Mouse (Mus musculus) cerebellum, postnatal 4 days (tissue): ENCODE data around the gene Uck2.
A peak's percentile ranks its signal among the peaks of the same experiment; 100 is the strongest.

Experiments
- DNase-seq, 2 experiments: peaks; one replicate each; pipeline ENCODE4 v3.0.0; 2022; ENCODE audit warnings: low spot score in 2 of 2, mixed read lengths in 1 of 2

Gene Uck2

DNA sequence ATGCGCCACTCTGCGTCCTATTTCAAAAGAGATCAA, at the start of gene Uck2:
Gene Uck2, minus strand, starts transcription at position 1 of the 36 bp plus-strand sequence.
- DNase-seq: no peak

DNA sequence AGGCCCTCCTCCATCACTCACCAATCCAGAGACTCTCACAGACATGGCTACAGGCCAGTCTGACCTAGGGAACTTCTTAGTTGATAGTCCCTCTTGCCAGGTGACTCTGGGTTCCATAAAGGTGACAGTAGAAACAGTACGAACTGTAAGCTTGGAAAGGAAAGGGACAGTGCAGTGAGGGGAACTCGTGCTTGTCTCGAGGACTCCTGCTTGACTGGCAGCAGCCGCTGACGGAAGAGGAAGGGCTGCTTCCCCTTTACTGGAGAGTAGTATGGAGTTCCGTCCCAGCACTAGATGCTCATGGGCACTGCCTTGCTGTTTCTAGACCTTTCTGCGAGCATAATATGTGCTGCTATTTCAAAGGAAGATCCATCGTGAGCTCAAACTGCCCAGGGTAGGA, 46.0 kb upstream of the Uck2 start:
- no peak for DNase-seq

DNA sequence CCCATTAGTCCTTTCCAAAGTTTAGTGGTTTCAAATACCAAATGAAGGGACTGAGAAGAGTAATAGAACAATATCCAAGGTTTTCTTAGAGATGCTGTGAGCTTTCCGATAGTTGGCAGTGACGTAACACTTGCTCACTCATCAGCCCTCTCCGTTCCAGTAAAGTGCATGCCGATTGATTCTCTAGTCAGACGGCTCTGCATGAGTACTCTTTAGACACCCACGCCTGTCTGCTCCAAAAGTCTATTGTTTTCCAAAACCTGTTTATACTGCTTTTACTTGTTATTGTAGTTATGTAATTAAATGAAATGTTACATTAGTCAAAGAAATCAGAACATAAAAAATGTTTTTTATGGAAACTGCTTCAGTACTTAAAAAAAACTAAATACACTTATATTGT, 43.7 kb upstream of the Uck2 start:
- DNase-seq: no peak

DNA sequence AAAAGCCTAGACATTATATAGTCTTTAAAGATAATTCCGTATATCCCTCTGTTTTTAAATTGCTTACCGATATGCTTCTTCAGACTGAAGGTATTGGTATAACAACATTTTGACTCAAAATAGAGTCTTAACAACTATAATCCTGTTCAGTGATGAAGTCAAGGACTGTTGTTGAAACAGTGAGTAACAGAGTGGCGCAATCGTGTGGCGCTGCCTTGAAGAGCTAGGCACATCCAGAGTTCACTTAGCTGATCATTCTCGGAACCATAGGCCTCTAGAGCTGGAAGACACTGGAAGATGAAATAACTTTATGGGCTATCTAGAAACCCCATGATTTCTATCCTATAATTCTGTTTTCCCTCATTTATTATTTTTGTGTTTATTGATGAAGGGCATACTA, 36.6 kb upstream of the Uck2 start:
- no peak for DNase-seq

DNA sequence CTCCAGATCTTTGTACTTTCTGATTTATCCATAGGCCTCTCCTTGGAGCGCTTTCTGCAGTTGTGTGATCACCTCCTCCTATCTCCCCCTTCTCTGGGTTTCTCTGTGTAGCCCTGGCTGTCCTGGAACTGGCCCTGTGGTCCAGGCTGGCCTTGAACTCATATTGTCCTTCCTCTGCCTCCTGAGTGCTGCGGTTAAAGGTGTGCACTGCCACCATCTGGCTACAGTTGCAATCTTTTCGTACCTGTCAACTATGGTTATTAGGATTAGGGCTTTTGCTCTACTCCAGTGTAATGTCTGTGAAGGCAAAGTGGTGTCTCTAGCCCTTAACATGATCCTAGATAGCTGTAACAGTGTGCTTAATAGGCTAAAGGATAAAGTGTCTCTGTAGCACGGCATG, 28.1 kb upstream of the Uck2 start:
- DNase-seq: no peak

DNA sequence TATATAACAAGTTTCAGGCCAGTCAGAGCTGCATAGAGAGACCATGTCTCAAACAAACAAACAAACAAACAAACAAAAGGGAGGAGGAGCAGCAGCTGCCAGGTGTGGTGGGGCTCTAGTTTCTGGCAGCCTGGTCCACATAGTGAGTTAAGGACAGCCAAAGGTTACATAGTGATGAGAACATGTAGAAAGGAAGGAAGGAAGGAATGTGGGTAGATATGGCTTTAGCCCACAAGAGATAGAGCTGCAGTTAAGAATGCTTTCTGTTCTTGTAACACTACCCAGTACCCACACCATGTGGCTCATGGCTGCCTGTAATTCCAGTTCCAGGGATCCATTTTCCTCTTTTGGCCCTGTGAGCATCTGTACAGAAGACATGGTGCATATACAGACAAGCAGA, 27.2 kb upstream of the Uck2 start:
- DNase-seq: no peak

DNA sequence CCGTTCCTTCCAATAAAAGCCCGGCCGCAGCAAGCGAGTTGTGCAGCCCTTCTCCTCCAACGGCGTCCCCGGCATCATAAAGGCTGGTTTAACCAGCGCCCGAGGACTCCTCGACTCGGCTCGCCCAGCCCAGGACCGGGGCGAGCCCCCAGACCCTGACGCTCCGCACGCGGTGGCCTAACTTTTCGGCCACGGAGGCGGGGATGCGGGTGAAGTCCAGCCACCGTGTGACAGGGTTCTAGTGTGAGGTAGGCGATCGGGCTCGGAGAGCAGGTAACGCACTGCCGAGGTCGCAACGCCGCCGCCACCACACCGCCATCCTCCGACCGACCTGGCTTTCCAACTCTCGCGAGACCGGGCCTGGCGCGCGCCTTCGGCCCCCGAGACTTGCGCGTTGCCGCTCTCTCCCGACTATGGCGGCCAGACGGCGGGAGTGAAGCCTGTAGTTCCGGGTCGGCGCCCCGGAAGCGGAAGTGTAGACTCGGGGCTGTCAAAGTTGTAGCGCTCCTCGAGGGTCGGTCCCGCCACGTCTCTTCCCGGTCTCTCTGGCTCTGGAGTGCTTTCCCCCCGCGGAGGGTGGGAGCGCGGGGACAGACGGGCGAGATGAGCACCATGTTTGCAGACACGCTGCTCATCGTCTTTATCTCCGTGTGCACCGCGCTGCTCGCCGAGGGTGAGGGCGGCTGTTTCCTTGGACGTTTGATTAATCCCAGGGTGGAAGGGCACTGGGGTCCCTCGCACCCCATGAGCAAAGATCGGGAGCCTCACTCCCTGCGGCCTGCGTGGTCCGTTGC, 23.3 kb upstream of the Uck2 start, which contains the start of gene Tmco1:
Gene Tmco1, plus strand, starts transcription at position 118 of the 794 bp plus-strand sequence.
- peak; percentile 97 to 99 for DNase-seq

DNA sequence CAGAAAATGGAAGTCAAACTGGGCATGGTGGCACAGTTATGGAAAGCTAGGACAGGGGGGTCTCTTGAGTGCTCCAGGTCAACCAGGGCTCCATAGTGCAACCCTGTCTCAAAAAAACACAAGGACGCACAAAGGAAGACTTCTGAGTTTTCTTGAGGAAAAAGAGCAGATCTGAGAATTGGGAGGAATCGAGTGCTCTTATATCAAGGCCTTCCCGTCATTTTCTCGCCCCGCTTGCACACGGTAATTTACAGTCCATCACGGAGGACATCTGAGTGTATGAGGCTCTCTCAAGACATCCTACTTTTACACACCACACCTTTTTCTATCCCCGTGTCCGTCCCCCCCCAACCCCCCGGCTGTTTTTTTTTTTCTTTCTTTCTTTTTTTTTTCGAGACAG, 22.6 kb upstream of the Uck2 start:
- no peak for DNase-seq

DNA sequence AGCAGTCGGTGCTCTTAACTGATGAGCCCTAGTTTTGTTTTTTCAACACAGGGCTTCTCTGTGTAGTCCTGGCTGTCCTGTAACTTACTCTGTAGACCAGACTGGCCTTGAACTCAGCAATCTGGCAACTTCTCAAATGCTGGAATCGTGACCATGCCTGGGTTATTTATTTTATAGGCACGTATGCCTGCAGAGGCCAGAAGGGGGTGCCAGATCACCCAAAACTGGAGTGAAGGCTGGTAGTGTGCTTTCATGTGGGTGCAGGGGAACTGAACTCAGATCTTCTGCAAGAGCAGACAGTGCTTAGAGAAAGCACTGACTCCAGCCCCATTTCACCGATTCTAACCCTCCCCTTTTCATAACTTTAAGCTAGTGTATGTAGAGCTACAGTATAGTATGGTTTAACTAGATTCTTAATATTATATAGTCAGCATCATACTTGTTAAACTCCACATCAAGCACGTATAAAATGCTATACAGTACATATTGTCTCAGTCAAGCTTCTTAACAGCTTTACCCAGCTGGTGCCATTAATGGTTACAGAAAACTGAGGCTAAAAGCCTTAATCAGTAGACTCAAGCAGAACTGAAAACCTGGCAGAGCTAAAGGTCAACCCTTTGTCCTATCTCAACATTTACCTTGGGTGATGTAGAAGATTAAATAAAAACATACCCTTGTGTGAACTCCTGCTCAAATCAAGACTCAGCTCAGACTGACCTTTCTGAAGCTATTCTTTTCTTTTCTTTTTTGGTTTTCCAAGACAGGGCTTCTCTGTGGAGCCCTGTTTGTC, 21.5 kb upstream of the Uck2 start:
- DNase-seq: peak in 1 of 2 experiments; percentile 16

DNA sequence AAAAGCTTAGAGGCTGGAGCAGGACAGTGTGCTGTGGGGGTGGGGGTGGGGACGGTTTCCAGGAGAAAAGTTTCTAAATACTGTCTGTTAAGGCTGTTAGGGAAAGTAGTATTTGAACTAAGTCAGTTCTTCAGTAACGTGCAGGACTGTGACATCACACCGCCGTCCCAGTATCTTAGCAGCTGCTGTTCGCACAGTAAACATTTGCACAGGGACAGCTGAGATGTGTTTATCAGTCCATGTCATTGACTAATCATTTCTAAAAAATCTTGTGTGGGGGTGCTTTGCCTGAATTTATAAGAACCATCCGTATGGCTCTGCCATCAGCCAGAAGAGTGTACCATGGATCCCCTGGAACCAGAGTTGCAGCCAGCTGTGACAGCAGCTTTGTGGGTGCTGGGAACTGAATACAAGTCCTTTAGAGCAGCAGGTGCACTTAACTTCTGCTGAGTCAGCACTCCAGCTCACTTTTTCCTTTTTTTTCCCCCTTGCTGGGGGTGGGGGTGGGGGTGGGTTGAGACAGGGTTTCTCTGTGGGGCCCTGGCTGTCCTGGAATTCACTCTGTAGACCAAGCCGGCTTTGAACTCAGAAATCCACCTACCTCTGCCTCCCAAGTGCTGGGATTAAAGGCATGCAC, 20.5 kb upstream of the Uck2 start:
- DNase-seq: no peak

DNA sequence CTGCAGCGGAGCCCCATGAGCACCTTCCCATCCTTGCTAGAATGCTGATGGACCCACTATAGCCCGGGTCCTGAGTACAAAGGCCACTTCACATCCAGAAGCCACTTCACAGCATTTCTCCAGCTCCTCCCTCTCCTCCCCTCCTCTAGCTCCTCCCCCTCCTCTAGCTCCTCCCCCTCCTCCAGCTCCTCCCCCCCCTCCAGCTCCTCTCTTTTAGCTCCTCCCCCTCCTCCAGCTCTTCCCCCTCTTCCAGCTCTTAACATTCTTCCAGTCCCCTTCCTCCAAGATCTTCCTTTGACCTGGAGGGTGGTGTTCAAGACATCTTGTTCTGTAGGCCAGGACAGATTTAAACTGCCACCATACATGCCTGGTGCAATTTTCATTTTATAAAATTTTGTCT, 15.0 kb upstream of the Uck2 start:
- DNase-seq: no peak

DNA sequence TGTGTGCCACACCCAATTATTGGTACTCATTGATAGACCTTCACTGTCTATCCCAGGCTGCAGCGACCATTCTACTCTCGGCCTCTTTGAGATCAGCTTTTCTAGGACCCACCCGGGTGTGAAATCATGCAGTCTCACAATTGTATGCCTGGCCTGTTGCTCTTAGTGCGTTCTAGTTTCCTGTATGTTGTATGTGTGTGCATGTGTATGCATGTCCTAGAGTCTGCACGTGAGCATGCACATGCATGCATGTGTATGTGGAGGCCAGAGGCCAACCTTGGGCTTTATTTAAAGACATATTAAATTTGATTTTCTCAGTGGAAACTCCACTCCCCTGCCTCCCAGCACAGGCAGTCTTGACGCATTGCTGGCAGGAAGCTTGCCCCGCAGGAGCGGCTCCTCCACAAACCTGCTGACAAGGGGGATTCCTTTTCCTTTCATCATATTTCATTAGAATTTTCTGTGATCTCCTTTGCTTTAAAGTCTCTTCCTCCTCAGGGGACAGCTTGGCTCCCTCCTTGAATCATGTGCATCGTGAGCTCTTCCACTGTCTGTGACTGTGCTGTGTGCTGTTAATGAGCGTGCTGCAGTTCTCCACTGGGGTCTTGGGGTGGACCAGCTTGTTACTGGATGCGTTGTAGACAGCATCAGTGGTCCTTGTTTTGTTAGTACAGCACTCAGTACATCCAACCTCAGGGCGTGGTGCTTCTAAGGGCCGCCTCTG, 10.7 kb upstream of the Uck2 start:
- DNase-seq: no peak

DNA sequence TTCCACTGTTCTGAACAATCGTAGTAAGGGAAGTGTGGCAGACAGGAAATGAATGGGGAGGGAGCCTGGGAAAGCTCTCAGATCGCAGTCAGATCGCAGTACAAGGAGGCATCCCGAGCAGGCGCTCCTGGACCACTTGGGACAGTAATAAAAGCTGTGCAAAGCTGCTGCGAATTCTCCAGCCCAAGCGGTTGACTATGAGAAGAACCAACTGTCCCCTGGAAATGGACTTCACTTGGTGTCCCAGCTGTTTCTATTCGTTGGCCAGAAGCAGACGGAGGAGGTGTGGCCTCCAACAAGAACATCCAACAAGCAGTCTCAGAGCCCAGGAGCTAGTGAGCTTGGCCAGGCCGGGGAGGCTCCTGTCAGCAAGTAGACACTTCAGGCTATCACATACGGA, 7.3 kb upstream of the Uck2 start:
- no peak for DNase-seq

DNA sequence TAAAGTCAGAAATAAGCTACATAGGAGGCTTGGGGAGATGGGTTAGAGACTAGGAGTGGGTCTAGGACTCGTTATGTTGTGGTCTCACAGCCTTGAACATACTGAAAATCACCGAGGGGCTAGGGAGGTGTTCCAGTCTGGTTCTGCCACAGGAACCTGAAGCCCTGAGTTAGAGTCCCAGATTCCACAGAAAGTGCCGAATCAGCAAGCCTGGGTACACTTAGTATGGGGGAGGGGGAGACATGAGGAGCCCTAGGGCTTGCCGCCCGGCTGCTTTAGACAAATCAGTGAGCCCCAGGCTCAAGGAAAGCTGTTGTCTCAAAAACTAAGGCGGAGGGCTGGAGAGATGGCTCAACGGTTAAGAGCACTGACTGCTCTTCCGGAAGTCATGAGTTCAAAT, 6.5 kb upstream of the Uck2 start:
- no peak for DNase-seq

DNA sequence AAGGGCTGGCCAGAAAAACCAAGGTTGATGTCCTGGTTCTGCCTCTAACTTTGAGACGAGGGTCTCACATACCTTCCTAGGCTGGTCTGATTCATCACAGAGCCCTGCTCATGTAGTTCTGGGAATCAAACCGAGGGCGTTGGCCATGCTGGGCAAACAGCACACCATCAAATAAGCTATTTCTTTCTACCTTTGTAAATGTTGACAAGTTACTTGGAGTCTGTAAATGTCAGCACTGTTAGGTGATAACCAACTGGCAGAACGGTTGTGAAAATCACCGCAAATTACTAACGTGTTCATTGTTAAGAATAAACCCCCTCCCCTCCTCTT, 5.1 kb upstream of the Uck2 start:
- DNase-seq: no peak

DNA sequence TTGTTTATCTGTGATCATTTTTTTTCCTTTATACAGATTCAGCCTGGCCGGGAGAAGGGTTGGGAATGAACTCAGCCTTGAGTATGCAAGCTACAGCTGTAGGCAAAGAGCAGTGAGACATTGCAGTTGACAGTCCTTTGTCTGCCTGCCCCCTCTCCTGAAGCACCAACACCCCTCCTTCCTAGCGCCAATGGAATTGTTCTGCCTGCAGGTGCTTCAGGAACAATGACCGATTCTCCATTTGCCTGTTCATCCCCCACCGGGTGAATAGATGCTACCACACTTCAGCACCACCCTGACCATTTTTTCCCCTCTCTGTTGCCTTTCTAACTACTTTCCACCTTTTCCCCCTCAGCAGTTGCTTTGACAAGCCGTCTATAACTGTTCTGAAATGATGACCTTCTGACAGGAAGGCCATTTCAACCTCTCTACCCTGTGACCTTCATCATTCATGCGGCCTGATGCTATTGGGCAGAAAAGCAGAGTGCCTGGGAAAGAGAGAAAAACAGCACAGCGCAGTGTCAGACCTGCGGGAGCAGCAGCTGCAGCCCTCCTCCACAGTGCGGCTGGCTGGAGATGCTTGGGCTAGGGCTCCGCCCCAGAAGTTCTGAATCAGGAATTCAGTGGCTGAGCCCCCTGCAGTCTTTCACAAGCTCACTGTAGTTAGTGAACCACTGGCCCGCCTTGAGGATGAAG, 4.6 kb upstream of the Uck2 start:
- no peak for DNase-seq

DNA sequence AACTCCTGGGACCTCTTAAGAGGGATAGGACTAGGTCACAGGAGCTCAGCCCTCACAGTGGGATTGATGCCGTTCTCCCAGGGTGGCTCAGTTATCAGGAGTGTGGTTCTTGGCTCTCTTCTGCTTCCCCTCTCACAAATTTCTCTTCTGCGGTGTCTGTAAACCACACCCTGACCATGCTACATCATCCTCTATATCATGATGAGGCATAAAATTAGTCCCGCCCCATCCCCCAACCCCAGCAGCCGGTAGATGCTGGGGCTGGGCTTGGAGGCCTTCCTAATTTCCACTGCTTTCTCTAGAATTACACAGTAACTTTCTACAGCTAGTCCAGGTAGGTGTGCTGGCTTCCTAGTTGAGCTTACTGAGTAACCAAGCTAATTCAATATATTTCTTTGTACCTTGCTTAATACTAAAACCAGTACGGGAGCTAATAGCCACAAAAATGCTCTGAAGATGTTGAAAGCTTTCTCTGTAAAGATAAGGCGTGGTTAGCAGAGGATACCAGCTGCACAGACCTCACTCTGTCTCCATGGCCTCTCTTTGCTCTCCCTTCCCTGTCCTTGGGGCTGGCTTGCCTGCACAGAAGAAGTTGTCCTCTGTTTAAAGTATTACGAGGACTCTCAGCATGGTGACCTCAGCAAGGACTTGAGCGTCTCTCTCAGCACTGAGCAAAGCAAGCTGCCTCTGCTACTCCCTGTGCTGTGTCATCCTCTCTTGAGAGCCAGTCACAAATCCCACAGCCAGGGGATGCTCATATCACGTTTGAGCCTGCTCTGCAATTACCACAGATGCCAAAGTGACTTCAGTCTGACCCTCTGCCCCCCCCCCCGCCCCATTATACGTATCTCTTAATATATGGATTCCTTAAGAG, 3.8 kb upstream of the Uck2 start:
- no peak for DNase-seq

DNA sequence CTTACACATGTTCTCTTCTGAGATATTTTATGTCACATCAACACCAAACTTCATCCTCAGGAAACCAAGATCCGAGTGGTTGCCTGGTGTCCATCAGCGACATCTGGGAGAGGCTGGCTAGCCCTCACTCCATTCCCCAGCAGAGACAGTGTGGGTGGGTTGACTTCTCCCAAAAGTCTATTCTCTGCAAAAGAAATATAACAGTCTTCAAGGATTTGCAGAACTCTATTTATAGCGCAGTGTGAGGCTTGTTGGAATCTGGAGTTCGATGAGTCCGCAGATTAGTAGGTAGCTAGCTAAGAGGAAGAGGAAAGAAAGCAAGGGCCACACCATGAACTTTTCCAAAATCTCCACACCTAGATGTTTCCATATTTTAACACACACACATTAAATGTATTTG, 2.0 kb upstream of the Uck2 start:
- no peak for DNase-seq

DNA sequence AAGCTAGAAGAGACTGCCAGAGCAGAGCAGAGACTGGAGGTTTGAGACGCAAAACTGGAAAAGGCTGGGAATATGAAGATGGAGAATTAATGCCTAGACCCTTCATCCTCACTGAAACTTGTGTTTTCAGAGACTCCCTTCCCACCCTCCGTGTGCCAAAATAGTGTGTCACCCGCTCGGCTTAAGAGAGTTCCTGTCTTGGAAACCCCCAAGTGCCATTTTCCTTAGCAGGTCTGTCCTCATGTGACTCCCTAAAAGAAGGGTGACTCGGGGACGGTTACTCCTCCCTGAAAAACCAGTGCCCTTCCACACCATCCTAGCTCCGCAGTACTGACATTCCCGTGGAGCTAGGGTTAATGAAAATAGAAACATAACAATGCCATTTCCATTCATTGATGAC, 236 bp upstream of the Uck2 start:
- DNase-seq: no peak

DNA sequence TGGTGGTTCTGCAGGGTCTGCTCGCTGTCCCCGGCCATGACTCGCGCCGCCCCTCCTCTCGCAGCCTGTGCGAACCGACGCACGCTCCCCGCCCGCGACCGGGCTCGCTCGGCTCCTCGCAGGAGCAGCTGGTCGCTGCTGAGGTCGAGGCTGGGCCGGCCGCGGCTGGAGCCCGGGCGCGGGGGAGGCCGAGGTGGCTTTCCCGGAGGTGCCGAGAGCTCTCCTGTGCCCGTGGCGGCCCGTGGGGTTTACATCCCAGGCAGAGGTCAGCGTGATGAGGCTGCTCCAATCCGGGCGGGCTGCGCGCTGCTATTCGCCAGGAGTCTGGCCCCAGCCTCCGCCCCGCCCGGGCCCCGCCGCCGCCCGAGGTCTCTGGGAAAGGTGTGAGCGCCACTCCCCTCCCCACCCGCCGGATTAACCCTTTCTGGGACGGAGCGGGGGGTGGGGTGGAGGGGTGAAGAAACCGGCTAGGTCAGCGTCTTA, 242 bp downstream of the Uck2 start:
- DNase-seq: peak; percentile 77 to 82

DNA sequence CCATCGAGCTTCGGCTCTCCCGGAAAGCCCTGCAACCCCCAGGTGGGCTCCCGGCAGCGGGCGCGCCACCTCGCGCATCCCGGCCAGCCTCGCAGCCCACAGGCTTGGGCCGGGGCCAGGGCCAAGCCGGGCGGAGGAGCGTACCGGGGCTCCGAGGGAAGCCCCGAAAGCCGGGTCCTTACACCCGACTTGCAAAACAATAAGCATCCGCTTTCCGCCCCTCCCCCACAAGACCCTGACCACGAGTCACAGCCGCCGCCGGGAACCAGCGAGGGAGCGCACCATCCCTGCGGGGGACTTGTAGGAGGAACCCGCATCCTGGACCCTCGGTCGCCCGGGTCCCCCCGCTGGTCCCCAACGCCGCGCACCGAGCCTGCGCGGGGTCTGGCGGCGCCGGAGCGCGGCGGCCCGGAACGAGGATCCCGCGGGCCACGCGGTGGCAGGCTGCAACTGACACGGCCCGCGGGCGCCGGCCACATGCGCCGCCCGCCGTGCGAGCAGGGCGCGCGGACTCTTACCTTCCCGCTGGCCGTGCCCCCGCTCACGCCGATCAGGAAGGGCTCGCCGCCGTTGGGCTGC, 773 bp downstream of the Uck2 start:
- DNase-seq: peak; percentile 48 to 76
